Mouse (Mus musculus): Measurements from ENCODE around the gene Rhbdf2. TPM values are rescaled to one million over a fixed set of nuclear protein-coding genes. Genes with fewer than 3 reads are reported as not detected.
A peak's percentile ranks its signal among the peaks of the same experiment; 100 is the strongest.

Gene Rhbdf2
- polyA plus RNA-seq, 1 experiment from 2014 or later = 0.61 TPM

- ATAC-seq (peak; percentile 36; the same call in 1 of the 2 replicates), DNase-seq (ENCODE audit: low spot score) (peak; percentile 54)
- Histone ChIP-seq H3K4me1 (ENCODE audit: control insufficient read depth, insufficient read depth, low read length) (peaks cover 21% of the 10 kb centered on the region), H3K4me2 (ENCODE audit: low read length) (peak overlapping the region; percentile 92), H3K9me3 (replicated peaks; ENCODE audit: control insufficient read depth, low read length) (no peaks in the 10 kb centered on the region), H3K27ac (ENCODE audit: low read depth, low read length) (no peak overlapping the region; the same call in 1 of the 2 replicates), H3K36me3 (ENCODE audit: control insufficient read depth, insufficient read depth, low read length) (no peaks in the 10 kb centered on the region), H3K9ac (ENCODE audit: low read length) (peak overlapping the region; percentile 75), H3K4me3 (ENCODE audit: low read depth, low read length) (peak overlapping the region; percentile 49), H3K27me3 (replicated peaks; ENCODE audit: control insufficient read depth, insufficient read depth, low read length) (peaks cover 18% of the 10 kb centered on the region)
- WGBS = under 1% methylated on average over 45 of the region's 47 CpGs
Measured at GRCm38 (mm10) chr11:116653709-116654221, 26.9 kb upstream of the Rhbdf2 start.

- WGBS = 9% methylated on average over 10 of the region's 10 CpGs
- H3K27ac ChIP-seq (ENCODE audit: low read depth, low read length) = no peak within 1 kb of the TSS; the same call in 1 of the 2 replicates
Measured at GRCm38 (mm10) chr11:116653234-116653633, 26.4 kb upstream of the Rhbdf2 start, which contains the start of gene Prcd. Prcd (plus strand) TSS chr11:116653534.

GRCm38 (mm10) chr11:116652330-116653098 lies 25.7 kb upstream of the Rhbdf2 start:
- H3K4me2 ChIP-seq (ENCODE audit: low read length) = peak overlapping the region; percentile 92
- H3K9me3 ChIP-seq (replicated peaks; ENCODE audit: control insufficient read depth, low read length) = no peaks in the 10 kb centered on the region
- no peak overlapping the region for H3K9ac ChIP-seq (ENCODE audit: low read length)
- H3K4me1 ChIP-seq (ENCODE audit: control insufficient read depth, insufficient read depth, low read length) = peaks cover 19% of the 10 kb centered on the region
- peak overlapping the region; percentile 49; the same call in 1 of the 2 replicates for H3K4me3 ChIP-seq (ENCODE audit: low read depth, low read length)
- WGBS = 66% methylated on average over 25 of the region's 25 CpGs
- ATAC-seq (no peak), DNase-seq (ENCODE audit: low spot score) (no peak)
- peaks cover 18% of the 10 kb centered on the region for H3K27me3 ChIP-seq (replicated peaks; ENCODE audit: control insufficient read depth, insufficient read depth, low read length)
- H3K36me3 ChIP-seq (ENCODE audit: control insufficient read depth, insufficient read depth, low read length) = no peaks in the 10 kb centered on the region
- H3K27ac ChIP-seq (ENCODE audit: low read depth, low read length) = no peak overlapping the region

More at GRCm38 (mm10) chr11:116653234-116653633, 26.4 kb upstream of the Rhbdf2 start, which contains the start of gene Prcd:
- Histone ChIP-seq H3K4me1 (ENCODE audit: control insufficient read depth, insufficient read depth, low read length) (peaks cover 21% of the 10 kb centered on the region), H3K36me3 (ENCODE audit: control insufficient read depth, insufficient read depth, low read length) (no peaks in the 10 kb centered on the region), H3K9ac (ENCODE audit: low read length) (peak within 1 kb of the TSS; percentile 75), H3K4me3 (ENCODE audit: low read depth, low read length) (peak within 1 kb of the TSS; percentile 49), H3K9me3 (replicated peaks; ENCODE audit: control insufficient read depth, low read length) (no peaks in the 10 kb centered on the region), H3K4me2 (ENCODE audit: low read length) (peak within 1 kb of the TSS; percentile 92), H3K27me3 (replicated peaks; ENCODE audit: control insufficient read depth, insufficient read depth, low read length) (peaks cover 18% of the 10 kb centered on the region)
- DNase-seq (ENCODE audit: low spot score) (no peak), ATAC-seq (no peak)

GRCm38 (mm10) chr11:116651339-116651738 lies 24.5 kb upstream of the Rhbdf2 start:
- no peaks in the 10 kb centered on the region for H3K36me3 ChIP-seq (ENCODE audit: control insufficient read depth, insufficient read depth, low read length)
- no peaks in the 10 kb centered on the region for H3K9me3 ChIP-seq (replicated peaks; ENCODE audit: control insufficient read depth, low read length)
- ATAC-seq (no peak), DNase-seq (ENCODE audit: low spot score) (no peak)
- H3K4me2 ChIP-seq (ENCODE audit: low read length) = no peak overlapping the region
- H3K4me1 ChIP-seq (ENCODE audit: control insufficient read depth, insufficient read depth, low read length) = peaks cover 9% of the 10 kb centered on the region
- H3K27ac ChIP-seq (ENCODE audit: low read depth, low read length) = no peak overlapping the region; the same call in 1 of the 2 replicates
- WGBS = 80% methylated on average over 8 of the region's 8 CpGs
- H3K9ac ChIP-seq (ENCODE audit: low read length) = no peak overlapping the region
- peaks cover 18% of the 10 kb centered on the region for H3K27me3 ChIP-seq (replicated peaks; ENCODE audit: control insufficient read depth, insufficient read depth, low read length)
- no peak overlapping the region for H3K4me3 ChIP-seq (ENCODE audit: low read depth, low read length)

GRCm38 (mm10) chr11:116650811-116651210 lies 24.0 kb upstream of the Rhbdf2 start:
- Histone ChIP-seq H3K36me3 (ENCODE audit: control insufficient read depth, insufficient read depth, low read length) (no peaks in the 10 kb centered on the region), H3K9me3 (replicated peaks; ENCODE audit: control insufficient read depth, low read length) (no peaks in the 10 kb centered on the region), H3K27ac (ENCODE audit: low read depth, low read length) (no peak overlapping the region), H3K4me2 (ENCODE audit: low read length) (no peak overlapping the region), H3K4me3 (ENCODE audit: low read depth, low read length) (no peak overlapping the region), H3K4me1 (ENCODE audit: control insufficient read depth, insufficient read depth, low read length) (peaks cover 7% of the 10 kb centered on the region; the same call in 1 of the 2 replicates), H3K9ac (ENCODE audit: low read length) (no peak overlapping the region), H3K27me3 (replicated peaks; ENCODE audit: control insufficient read depth, insufficient read depth, low read length) (peaks cover 18% of the 10 kb centered on the region)
- 85% methylated on average over 8 of the region's 8 CpGs for WGBS
- no peak for DNase-seq (ENCODE audit: low spot score)
- no peak for ATAC-seq

- no peak overlapping the region for H3K4me2 ChIP-seq (ENCODE audit: low read length)
- 89% methylated on average over 13 of the region's 13 CpGs for WGBS
- peaks cover 17% of the 10 kb centered on the region for H3K27me3 ChIP-seq (replicated peaks; ENCODE audit: control insufficient read depth, insufficient read depth, low read length)
- H3K9me3 ChIP-seq (replicated peaks; ENCODE audit: control insufficient read depth, low read length) = no peaks in the 10 kb centered on the region
- no peaks in the 10 kb centered on the region for H3K36me3 ChIP-seq (ENCODE audit: control insufficient read depth, insufficient read depth, low read length)
- ATAC-seq (no peak), DNase-seq (ENCODE audit: low spot score) (no peak)
- H3K9ac ChIP-seq (ENCODE audit: low read length) = no peak overlapping the region
- H3K27ac ChIP-seq (ENCODE audit: low read depth, low read length) = no peak overlapping the region
- H3K4me1 ChIP-seq (ENCODE audit: control insufficient read depth, insufficient read depth, low read length) = peaks cover 7% of the 10 kb centered on the region; the same call in 1 of the 2 replicates
- H3K4me3 ChIP-seq (ENCODE audit: low read depth, low read length) = no peak overlapping the region
Measured at GRCm38 (mm10) chr11:116649711-116650337, 23.0 kb upstream of the Rhbdf2 start.

- ATAC-seq (no peak), DNase-seq (ENCODE audit: low spot score) (no peak)
- no peaks in the 10 kb centered on the region for H3K36me3 ChIP-seq (ENCODE audit: control insufficient read depth, insufficient read depth, low read length)
- H3K27ac ChIP-seq (ENCODE audit: low read depth, low read length) = no peak overlapping the region
- H3K4me1 ChIP-seq (ENCODE audit: control insufficient read depth, insufficient read depth, low read length) = peaks cover 5% of the 10 kb centered on the region; the same call in 1 of the 2 replicates
- no peak overlapping the region for H3K9ac ChIP-seq (ENCODE audit: low read length)
- H3K9me3 ChIP-seq (replicated peaks; ENCODE audit: control insufficient read depth, low read length) = no peaks in the 10 kb centered on the region
- WGBS = 79% methylated on average over 10 of the region's 10 CpGs
- H3K27me3 ChIP-seq (replicated peaks; ENCODE audit: control insufficient read depth, insufficient read depth, low read length) = peaks cover 9% of the 10 kb centered on the region; the same call in 1 of the 2 replicates
- H3K4me2 ChIP-seq (ENCODE audit: low read length) = no peak overlapping the region
- no peak overlapping the region for H3K4me3 ChIP-seq (ENCODE audit: low read depth, low read length)
Measured at GRCm38 (mm10) chr11:116648976-116649375, 22.2 kb upstream of the Rhbdf2 start.

- no peak overlapping the region for H3K27ac ChIP-seq (ENCODE audit: low read depth, low read length)
- H3K4me3 ChIP-seq (ENCODE audit: low read depth, low read length) = no peak overlapping the region
- peaks cover 11% of the 10 kb centered on the region; the same call in 1 of the 2 replicates for H3K4me1 ChIP-seq (ENCODE audit: control insufficient read depth, insufficient read depth, low read length)
- H3K36me3 ChIP-seq (ENCODE audit: control insufficient read depth, insufficient read depth, low read length) = no peaks in the 10 kb centered on the region
- H3K27me3 ChIP-seq (replicated peaks; ENCODE audit: control insufficient read depth, insufficient read depth, low read length) = peaks cover 8% of the 10 kb centered on the region; the same call in 1 of the 2 replicates
- DNase-seq (ENCODE audit: low spot score) = no peak
- H3K9ac ChIP-seq (ENCODE audit: low read length) = no peak overlapping the region
- no peak overlapping the region for H3K4me2 ChIP-seq (ENCODE audit: low read length)
- ATAC-seq = no peak
- H3K9me3 ChIP-seq (replicated peaks; ENCODE audit: control insufficient read depth, low read length) = no peaks in the 10 kb centered on the region
- 67% methylated on average over 18 of the region's 18 CpGs for WGBS
Measured at GRCm38 (mm10) chr11:116648213-116648921, 21.5 kb upstream of the Rhbdf2 start.
